Mouse (Mus musculus) stomach, postnatal 0 days (tissue): Measurements from ENCODE around the gene Clic4.

Experiments
- CTCF ChIP-seq: IDR thresholded peaks from 2 replicates; pipeline ENCODE4 v1.5.1; 2016; ENCODE audit warnings: antibody characterized with exemption, low read depth, mild to moderate bottlenecking, moderate library complexity
- EP300 ChIP-seq: optimal IDR thresholded peaks from 2 replicates; pipeline ENCODE3; 2016; ENCODE audit warnings: antibody characterized with exemption

- TF ChIP-seq EP300 (no peak), CTCF (no peak)
Measured at GRCm38 (mm10) chr4:135312706-135313105, 40.1 kb upstream of the Clic4 start.
